Mouse (Mus musculus) frontal cortex, postnatal 14 days (tissue): ENCODE data around the gene Kalrn.

ENCODE experiments used
- DNase-seq, 2 experiments: peaks; one replicate each; pipeline ENCODE4 v3.0.0; 2022; ENCODE audit warnings: low spot score in 2 of 2

Kalrn gene

GRCm38 (mm10) chr16:34573151-34573802, at the start of gene Kalrn:
Gene Kalrn (minus strand): TSS chr16:34573532.
- peak; percentile 76 to 83 for DNase-seq

GRCm38 (mm10) chr16:34614021-34614420, 40.7 kb upstream of the Kalrn start:
- DNase-seq: no peak

- no peak for DNase-seq
Observed at GRCm38 (mm10) chr16:34610137-34610536, 36.8 kb upstream of the Kalrn start.

- no peak for DNase-seq
Observed at GRCm38 (mm10) chr16:34605679-34606078, 32.3 kb upstream of the Kalrn start.

GRCm38 (mm10) chr16:34603854-34604253, 30.5 kb upstream of the Kalrn start:
- DNase-seq: no peak

GRCm38 (mm10) chr16:34603076-34603475, 29.7 kb upstream of the Kalrn start:
- DNase-seq: no peak

GRCm38 (mm10) chr16:34601954-34602353, 28.6 kb upstream of the Kalrn start:
- no peak for DNase-seq

- DNase-seq: no peak
Observed at GRCm38 (mm10) chr16:34595294-34595693, 22.0 kb upstream of the Kalrn start.

- DNase-seq: no peak
Observed at GRCm38 (mm10) chr16:34594597-34595262, 21.4 kb upstream of the Kalrn start.

- DNase-seq: no peak
Observed at GRCm38 (mm10) chr16:34592696-34593095, 19.4 kb upstream of the Kalrn start.

GRCm38 (mm10) chr16:34591934-34592333, 18.6 kb upstream of the Kalrn start:
- DNase-seq: no peak

- DNase-seq: no peak
Observed at GRCm38 (mm10) chr16:34579671-34580326, 6.5 kb upstream of the Kalrn start.

GRCm38 (mm10) chr16:34573856-34574491, 642 bp upstream of the Kalrn start:
- peak in 1 of 2 experiments; percentile 19 for DNase-seq

- DNase-seq: no peak
Observed at GRCm38 (mm10) chr16:34572406-34573150, 754 bp downstream of the Kalrn start.

GRCm38 (mm10) chr16:34571931-34572405, 1.4 kb downstream of the Kalrn start:
- DNase-seq: no peak

- DNase-seq: no peak
Observed at GRCm38 (mm10) chr16:34569897-34570296, 3.4 kb downstream of the Kalrn start.

GRCm38 (mm10) chr16:34568831-34569230, 4.5 kb downstream of the Kalrn start:
- no peak for DNase-seq

- DNase-seq: no peak
Observed at GRCm38 (mm10) chr16:34563593-34564280, 9.6 kb downstream of the Kalrn start.

- peak in 1 of 2 experiments; percentile 3 for DNase-seq
Observed at GRCm38 (mm10) chr16:34561734-34562135, 11.6 kb downstream of the Kalrn start.

- peak in 1 of 2 experiments; percentile 9 for DNase-seq
Observed at GRCm38 (mm10) chr16:34560814-34561213, 12.5 kb downstream of the Kalrn start.

- DNase-seq: no peak
Observed at GRCm38 (mm10) chr16:34560411-34560810, 12.9 kb downstream of the Kalrn start.
